Mouse (Mus musculus) lung, adult 2 months (tissue): ENCODE results near the gene Ptgir. TPM values are rescaled to one million over a fixed set of nuclear protein-coding genes. Genes with fewer than 3 reads are reported as not detected.

Experiments
- DNase-seq: peaks from one replicate; pipeline ENCODE4 v3.0.0; 2022
- H3K4me1 ChIP-seq: fragments of 200-500 bp; 2 replicates; pipeline ENCODE4 v1.6.1; 2011; ENCODE audit warnings: low read length; ENCODE audit not compliant: control insufficient read depth, insufficient read depth
- H3K4me3 ChIP-seq: fragments of 200-500 bp; replicated peaks from 2 replicates; pipeline ENCODE3; 2011; ENCODE audit warnings: low read depth, mild to moderate bottlenecking, control low read depth, low read length; ENCODE audit errors: extremely low read depth
- CTCF ChIP-seq: fragments of 200-500 bp; IDR thresholded peaks from 2 replicates; pipeline ENCODE4 v1.5.1; 2011; ENCODE audit warnings: mild to moderate bottlenecking, low read length, control low read depth; ENCODE audit not compliant: insufficient read depth
- POLR2A ChIP-seq: fragments of 200-500 bp; IDR thresholded peaks from 2 replicates; pipeline ENCODE4 v1.6.1; 2011; ENCODE audit warnings: low read depth, mild to moderate bottlenecking, control low read depth, low read length, borderline replicate concordance; ENCODE audit errors: extremely low read depth
- WGBS: fragments of 180-500 bp; shearing (Covaris S2); methylation state at CpG from one replicate; pipeline ENCODE4 v1.1.7; 2018; 5-methylcytosine and 5-hydroxymethylcytosine counted together
- polyA plus RNA-seq: library from polyadenylated mRNA; depleted of rRNA; stranded (reverse); fragments of >200 nt; gene quantifications from 2 replicates; pipeline ENCODE4 v1.2.3, GENCODE M21; 2012

Gene Ptgir
- polyA plus RNA-seq, 1 experiment: 10.4 TPM

DNA sequence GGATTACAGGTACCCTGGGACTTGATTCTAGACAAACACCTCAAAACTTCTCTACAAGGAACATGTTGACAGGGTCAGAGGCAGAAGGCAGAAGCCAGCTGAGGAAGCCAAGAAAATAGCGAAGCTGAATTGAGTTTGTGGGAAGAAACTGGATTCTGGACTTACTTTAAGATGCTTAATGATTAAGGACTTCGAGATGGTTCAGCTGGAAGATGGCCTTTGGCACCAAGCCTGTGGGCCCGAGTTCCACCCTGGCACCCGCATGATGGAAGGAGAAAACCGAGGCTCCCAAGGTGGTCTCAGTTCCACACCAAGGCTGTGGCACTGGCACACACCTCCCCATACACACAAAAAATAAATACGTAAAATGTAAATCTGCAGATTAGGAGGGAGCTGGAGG is 15.8 kb upstream of the Ptgir start:
- DNase-seq: no peak
- 48% methylated on average over 6 of the region's 6 CpGs for WGBS
- H3K4me1 ChIP-seq: 0 out of 2 replicates have a peak, but pooled peaks cover 2% of the 10 kb centered on the region
- TF ChIP-seq CTCF (no peak), POLR2A (no peak)
- peak overlapping the region; percentile 22 for H3K4me3 ChIP-seq

DNA sequence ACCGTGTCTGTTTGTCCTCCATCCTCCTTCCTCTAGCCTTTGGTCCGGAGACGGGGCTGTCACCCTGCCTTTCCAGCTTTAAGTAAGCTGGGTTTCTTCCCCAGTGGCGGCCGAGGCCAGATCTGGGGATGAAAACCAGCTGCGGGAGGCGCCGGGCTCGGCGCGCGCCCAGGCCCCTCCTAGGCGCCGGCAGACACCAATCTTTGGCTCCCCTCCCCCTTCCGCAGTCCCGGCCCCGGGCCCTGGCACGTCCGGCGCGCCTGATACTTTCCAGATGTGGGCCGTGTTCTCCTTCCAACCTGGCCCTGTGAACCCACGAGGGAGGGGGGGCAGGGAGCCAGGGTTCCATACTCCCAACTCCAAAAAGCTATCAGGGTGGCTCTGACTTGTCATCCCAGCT is 15.3 kb upstream of the Ptgir start:
- DNase-seq: peak; percentile 40
- Histone ChIP-seq H3K4me1 (0 out of 2 replicates have a peak, but pooled peaks cover 2% of the 10 kb centered on the region), H3K4me3 (no peak overlapping the region)
- TF ChIP-seq CTCF (no peak), POLR2A (peak; percentile 28; the same call in 1 of the 2 replicates)
- 3% methylated on average over 23 of the region's 23 CpGs for WGBS

DNA sequence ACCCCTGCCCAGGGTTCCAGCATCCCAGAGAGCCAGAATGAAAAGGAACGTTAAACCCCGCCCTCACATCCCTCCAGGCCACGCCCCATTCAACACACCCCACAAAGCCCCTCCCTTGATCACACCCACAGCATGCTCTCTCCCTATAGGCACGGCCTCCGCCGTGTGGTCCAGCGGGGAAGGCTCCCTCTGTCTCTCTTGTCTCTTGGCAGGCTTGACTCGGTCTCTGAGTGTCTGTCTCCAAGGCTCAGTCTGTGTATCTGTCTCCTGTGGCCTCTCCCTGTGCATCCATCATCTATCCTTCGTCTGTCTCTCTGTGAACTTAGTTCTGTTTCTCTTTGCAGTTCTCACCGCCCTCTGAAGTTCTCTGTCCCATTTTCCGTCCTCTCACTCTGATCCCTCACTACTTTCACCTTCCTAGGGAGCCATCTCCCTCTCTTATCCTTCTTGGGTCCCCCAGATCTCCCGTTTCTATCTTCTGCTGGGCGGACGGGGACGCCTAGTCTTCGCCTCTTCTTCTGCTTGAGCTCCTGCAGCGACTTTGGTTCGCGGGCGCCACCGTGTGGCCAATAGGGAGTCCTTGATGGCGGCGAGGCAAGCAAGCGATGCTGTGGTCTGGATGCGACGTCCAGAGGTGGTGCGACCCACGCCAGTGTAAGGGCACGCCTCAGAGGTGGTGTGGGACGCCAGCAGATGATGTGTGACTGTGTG is 14.5 kb upstream of the Ptgir start, which contains the start of gene Gng8:
Gene Gng8 (plus strand): TSS at position 146 of the 711 bp plus-strand sequence.
- whole genome bisulfite sequencing: 1% methylated on average over 30 of the region's 30 CpGs
- Histone ChIP-seq H3K4me3 (peak within 1 kb of the TSS; percentile 22), H3K4me1 (0 out of 2 replicates have a peak, but pooled peaks cover 2% of the 10 kb centered on the region)
- DNase-seq: peak; percentile 82
- TF ChIP-seq CTCF: peak; percentile 75
- no peak for TF ChIP-seq POLR2A

DNA sequence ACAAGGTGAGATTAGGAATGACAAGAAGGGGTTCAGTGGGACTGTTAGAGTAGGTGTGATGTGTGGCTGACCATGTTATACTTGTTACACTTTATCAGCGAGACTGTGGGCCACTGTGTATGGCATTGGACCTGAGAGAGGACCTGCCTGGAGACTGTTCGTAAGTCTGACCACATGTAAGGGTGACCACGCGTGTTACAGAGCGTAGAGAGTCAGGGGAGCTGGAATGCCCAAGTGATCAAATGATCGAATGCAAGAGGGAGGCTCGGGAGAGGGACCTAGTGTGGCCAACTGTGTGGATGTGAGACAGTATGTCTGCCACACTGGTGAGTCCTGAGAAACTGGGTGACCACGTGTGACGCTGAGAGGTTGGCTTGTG is 13.9 kb upstream of the Ptgir start:
- H3K4me1 ChIP-seq: 0 out of 2 replicates have a peak, but pooled peaks cover 2% of the 10 kb centered on the region
- no peak for DNase-seq
- peak overlapping the region; percentile 4 for H3K4me3 ChIP-seq
- no peak; the same call in 1 of the 2 replicates for TF ChIP-seq CTCF
- TF ChIP-seq POLR2A: no peak
- WGBS: 34% methylated on average over 9 of the region's 9 CpGs

DNA sequence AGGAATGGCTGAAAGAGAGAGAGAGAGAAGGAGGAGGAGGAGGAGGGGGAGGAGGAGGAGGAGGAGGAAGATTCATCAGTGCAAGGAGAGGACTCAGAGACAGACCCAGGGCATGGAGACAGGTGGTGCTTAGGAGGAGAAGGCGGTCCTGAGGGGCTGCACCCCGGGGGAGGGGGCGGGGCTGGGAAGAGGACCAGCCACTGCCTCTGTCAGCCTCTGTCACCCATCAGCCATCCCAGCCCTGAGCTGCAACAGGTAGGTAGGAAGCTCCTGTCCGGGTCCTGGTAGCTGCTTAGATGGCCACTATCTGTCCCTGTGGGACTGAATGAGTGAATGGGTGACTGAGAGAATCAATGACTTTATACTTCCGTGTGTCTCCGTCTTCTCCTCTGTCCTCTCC is 12.7 kb upstream of the Ptgir start:
- WGBS: 26% methylated on average over 6 of the region's 6 CpGs
- no peak for DNase-seq
- TF ChIP-seq CTCF (no peak), POLR2A (no peak)
- Histone ChIP-seq H3K4me3 (no peak overlapping the region), H3K4me1 (0 out of 2 replicates have a peak, but pooled peaks cover 2% of the 10 kb centered on the region)

DNA sequence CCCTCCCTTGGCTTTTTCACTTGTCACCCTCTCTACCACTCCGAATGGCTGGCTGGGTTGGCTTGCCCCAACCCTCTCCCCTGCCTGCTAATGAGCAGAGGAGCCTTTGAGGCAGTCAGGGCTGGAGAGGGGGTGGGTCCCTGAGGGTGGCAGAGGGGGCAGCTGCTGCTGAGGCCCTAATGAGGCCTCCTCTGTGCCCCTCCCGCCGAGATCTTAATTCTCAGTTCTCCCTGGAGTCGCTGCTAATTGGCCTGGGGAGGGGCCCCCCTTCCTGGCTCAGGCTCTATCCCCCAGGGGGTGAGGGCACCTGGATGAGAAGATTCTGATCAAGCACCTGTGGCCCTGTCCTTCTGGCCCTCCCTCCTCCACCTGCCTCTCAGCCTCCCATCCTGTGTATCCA is 12.0 kb upstream of the Ptgir start:
- 33% methylated on average over 4 of the region's 4 CpGs for WGBS
- no peak for DNase-seq
- TF ChIP-seq POLR2A: no peak
- no peak for TF ChIP-seq CTCF
- Histone ChIP-seq H3K4me1 (0 out of 2 replicates have a peak, but pooled peaks cover 2% of the 10 kb centered on the region), H3K4me3 (no peak overlapping the region)

DNA sequence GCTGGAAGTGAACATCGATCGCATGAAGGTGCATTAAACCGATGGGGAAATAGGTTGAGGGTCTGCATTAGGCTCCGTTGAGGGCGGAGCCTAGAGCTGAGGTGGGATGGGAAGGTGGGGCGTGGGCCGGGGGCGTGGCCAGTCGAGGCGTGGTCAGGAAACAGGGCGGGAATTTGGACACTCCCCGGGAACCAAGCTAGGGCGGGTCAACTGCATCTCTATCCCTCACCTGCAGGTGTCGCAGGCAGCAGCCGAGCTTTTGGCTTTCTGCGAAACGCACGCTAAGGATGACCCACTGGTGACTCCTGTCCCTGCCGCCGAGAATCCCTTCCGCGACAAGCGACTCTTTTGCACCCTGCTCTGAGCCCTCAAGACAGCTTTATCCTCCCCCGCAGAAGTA is 11.3 kb upstream of the Ptgir start:
- Histone ChIP-seq H3K4me1 (0 out of 2 replicates have a peak, but pooled peaks cover 2% of the 10 kb centered on the region), H3K4me3 (no peak overlapping the region)
- DNase-seq: peak; percentile 74
- WGBS: under 1% methylated on average over 23 of the region's 24 CpGs
- TF ChIP-seq CTCF (peak; percentile 91), POLR2A (no peak)

DNA sequence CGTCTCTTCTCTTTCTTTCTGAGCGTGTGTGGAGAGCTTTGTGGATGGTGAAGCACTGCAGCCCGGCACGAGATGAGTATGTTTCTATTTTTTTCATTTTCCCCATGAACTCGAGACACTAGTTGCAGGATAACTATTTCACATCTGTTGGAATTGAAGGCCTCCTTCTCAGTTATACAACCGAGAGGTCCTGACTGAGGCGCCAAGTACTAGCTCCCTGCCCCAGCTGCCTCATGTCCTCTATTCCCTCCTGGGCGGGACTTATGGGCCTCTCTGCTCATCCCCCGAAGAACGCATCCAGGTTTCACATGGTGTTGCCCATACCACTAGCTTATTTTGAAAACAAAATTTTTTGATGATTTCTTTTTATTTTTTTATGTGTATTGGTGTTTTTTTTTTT is 10.8 kb upstream of the Ptgir start:
- DNase-seq: no peak
- Histone ChIP-seq H3K4me1 (0 out of 2 replicates have a peak, but pooled peaks cover 2% of the 10 kb centered on the region), H3K4me3 (no peak overlapping the region)
- 37% methylated on average over 10 of the region's 10 CpGs for WGBS
- TF ChIP-seq CTCF (no peak), POLR2A (no peak)

DNA sequence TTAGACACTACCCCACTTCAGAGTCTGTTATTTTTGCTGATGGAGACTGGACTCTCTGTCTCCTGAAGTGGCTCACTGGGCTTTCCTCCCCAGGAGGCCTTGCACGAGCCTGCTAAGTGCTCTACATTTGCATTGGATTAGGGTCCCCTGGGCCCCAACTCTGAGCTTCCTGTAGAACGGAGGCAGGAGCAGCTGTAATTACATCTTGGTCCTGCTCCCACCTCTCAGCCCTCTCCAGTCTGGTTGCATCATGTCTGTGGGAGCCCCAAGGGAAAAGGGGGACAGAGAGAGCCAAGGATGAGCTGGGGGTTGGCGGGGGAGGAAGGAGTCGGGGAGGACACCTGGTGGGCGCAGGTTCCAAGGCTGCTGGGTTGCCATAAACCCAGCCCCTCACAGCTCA is 5.8 kb upstream of the Ptgir start:
- Histone ChIP-seq H3K4me3 (no peak overlapping the region), H3K4me1 (no peaks in the 10 kb centered on the region)
- WGBS: 55% methylated on average over 5 of the region's 5 CpGs
- no peak for DNase-seq
- TF ChIP-seq CTCF: no peak
- TF ChIP-seq POLR2A: no peak

DNA sequence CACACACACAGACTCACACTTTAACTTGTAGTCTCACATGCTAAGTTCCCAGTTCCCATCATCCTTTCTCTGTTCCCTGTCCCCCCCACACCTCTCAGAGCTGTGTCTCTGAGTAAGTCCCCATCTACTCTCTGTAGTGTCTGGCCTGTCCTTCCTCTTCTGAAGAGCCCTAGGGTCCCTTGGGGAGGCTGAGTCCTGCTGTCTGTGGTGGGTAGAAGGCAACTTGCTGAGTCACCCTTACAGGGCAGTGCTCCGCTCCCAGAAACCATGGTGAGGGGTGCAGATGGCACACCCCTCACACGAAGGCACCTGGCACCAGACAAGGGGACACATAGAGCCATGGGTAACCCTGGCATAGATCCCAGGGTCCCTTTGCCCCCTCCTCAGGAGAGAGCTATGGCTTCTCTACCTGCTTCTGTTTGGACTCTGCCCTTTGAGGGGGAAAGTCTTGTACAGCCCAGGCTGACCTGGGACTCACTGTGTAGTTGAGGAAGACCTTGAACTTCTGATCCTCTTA is 2.8 kb upstream of the Ptgir start:
- TF ChIP-seq CTCF (no peak), POLR2A (no peak)
- no peak for DNase-seq
- 89% methylated on average over 2 of the region's 2 CpGs for WGBS
- Histone ChIP-seq H3K4me1 (peaks cover 9% of the 10 kb centered on the region; the same call in 1 of the 2 replicates), H3K4me3 (no peak overlapping the region)
